In the genomic region with DNA sequence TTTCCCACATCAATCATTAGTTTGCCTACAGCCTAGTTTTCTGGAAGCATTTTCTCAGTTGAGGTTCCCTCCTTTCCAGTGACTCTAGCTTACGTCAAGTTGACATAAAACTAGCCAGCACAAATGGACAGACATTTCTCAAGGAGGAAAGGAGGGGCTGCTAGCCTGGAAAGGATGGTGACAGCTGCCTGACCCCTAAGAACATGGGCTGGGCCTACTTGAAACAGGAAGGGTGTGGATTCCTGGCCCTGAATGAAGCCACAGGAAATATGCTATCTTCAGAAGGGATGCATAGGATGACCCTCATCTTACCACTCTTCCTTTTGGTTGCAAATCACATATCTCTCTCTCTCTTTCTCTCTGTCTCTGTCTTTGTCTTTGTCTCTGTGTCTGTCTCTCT, we compare ENCODE assay signal across 21 mouse cellular contexts.
"Had no signal": no experiment of that assay in that cellular context is flagged by ENCODE, and none has a peak within 500 bp of the region (broad histone marks: within the 10 kb centered on the region; RNA-seq: fewer than 3 reads in every experiment).

No protein-coding gene starts in this region.

- H3K4me1 ChIP-seq: heart, embryonic 12.5 days; hindbrain, embryonic 13.5 days; hindbrain, embryonic 15.5 days had no signal

- DNase-seq: gastrocnemius, postnatal 14 days; gastrocnemius, postnatal 36 days; heart, adult 2 months; heart, postnatal 10 days; kidney, adult 11 months; kidney, adult 2 months; kidney, adult 9 months; kidney, postnatal 10 days; kidney, postnatal 25 days; kidney, postnatal 4 days; liver had no signal

- ATAC-seq: hindbrain, postnatal 0 days; intestine, embryonic 16.5 days had no signal

- H3K27me3 ChIP-seq: heart, embryonic 12.5 days; hindbrain, embryonic 13.5 days; hindbrain, embryonic 15.5 days had no signal

- H3K27ac ChIP-seq: heart, adult 2 months; hindbrain, embryonic 13.5 days; hindbrain, embryonic 15.5 days; hindbrain, postnatal 0 days; layer of hippocampus, adult 2 months; left cerebral cortex, adult 2 months; limb, embryonic 10.5 days; limb, embryonic 12.5 days had no signal

- H3K4me2 ChIP-seq: heart, embryonic 12.5 days; hindbrain, embryonic 13.5 days; hindbrain, embryonic 15.5 days; limb, embryonic 12.5 days; liver, embryonic 11.5 days had no signal

- H3K9me3 ChIP-seq: heart, embryonic 12.5 days; hindbrain, embryonic 13.5 days; hindbrain, embryonic 15.5 days; limb, embryonic 10.5 days; limb, embryonic 12.5 days had no signal

- H3K4me3 ChIP-seq: heart, adult 2 months; heart, embryonic 12.5 days; hindbrain, embryonic 13.5 days; hindbrain, embryonic 15.5 days; layer of hippocampus, adult 2 months; left cerebral cortex, adult 2 months; limb, embryonic 10.5 days; limb, embryonic 12.5 days had no signal

- H3K9ac ChIP-seq: heart, embryonic 12.5 days; hindbrain, embryonic 13.5 days; hindbrain, embryonic 15.5 days; limb, embryonic 12.5 days had no signal

- H3K36me3 ChIP-seq: heart, embryonic 12.5 days; hindbrain, embryonic 13.5 days; hindbrain, embryonic 15.5 days; limb, embryonic 10.5 days; limb, embryonic 12.5 days had no signal
